Mouse (Mus musculus) neural tube, embryonic 10.5 days (tissue): Measurements from ENCODE around the gene Casd1.
"Not testable (repeated sequence)": the region's sequence is repeated elsewhere in the genome, so short reads cannot be mapped to it uniquely, and the experiment has no call there.

ENCODE experiments used
- DNase-seq: peaks from one replicate; pipeline ENCODE4 v3.0.0-alpha.2; 2017; ENCODE audit warnings: low spot score; ENCODE audit errors: extremely low spot score

Casd1 gene

DNA sequence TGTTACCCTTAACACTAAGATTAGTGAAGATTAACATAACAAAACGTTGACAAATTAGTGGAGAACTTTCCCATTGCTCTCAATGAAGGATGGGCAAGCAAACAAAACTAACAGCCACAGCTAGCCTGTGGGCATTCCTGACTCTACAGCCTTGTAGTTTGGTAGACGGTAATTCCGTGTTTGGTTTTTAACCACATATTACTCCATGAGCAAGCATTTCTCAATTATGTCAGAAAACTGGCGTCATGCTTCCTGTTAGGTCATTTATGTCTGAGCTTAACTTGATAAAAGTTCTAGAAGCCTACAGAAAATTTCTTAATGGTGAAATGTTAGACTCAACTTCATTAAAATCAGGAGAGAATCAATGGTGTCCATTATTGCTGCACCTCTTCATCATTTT lies 11.2 kb downstream of the Casd1 start:
- no peak for DNase-seq

- DNase-seq = no peak
Measured at GRCm38 (mm10) chr6:4612431-4612830, 11.8 kb downstream of the Casd1 start.

DNA sequence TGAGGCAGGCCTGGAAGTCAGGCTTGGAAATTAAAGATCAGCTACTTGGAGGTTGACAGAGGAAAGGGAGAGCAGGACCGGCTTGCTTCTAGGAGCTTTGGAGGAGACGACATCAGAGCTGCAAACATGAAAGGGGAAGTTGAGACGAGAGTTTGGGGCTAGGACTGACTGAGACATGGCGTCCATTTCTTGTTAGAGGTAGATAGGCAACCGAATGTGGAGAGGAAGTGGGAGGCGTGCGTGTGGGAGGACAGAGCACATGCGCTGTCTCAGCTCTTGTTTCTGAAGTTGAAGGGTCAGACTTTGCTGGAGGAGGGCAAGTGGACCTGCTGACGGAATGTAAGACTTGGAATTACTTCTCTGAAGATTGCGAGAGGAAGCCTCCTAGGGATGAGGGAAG lies 17.3 kb downstream of the Casd1 start:
- no peak for DNase-seq

DNA sequence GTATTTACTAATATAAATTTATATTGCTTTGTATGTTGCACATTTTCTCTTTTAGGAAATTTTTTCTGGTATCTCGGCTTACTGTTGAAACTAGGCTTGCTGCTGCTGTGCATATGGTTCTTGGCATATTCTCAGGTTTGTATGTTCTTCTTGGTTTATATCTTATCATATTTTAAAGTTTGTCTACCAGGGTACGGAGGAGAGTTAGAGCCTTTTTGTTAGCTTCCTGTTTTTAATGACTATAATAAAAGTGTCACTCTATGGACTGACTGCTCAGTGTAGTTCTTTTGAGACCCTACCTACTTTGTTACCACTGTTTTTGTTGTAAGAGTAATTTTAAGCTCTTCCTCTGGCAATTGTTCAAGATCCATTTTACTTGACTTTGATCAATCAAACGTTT lies 30.8 kb downstream of the Casd1 start:
- no peak for DNase-seq

DNA sequence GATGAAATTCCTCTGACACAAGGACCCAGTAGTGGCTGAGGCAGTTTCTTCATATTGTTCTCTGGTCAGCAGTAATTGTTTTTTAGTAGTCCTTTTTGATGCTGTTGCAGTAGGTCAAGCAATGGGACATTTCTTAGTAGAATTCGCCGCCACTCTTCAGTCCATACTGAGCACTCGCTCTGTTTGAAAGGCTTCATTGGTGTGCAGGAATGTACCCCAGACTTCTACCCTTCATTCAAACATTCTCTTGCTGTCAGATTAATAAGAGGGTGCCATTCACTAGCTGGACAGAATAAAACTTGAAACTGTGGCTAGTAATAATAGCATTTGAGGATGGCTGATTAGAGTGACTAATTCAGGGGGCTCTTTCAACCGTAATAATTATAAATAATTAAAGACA lies 32.5 kb downstream of the Casd1 start:
- DNase-seq = no peak

GRCm38 (mm10) chr6:4634804-4635203 lies 34.2 kb downstream of the Casd1 start:
- no peak for DNase-seq

- no peak for DNase-seq
Measured at GRCm38 (mm10) chr6:4642068-4642467, 41.4 kb downstream of the Casd1 start.

GRCm38 (mm10) chr6:4647351-4647750 lies 46.7 kb downstream of the Casd1 start:
- no peak for DNase-seq

DNA sequence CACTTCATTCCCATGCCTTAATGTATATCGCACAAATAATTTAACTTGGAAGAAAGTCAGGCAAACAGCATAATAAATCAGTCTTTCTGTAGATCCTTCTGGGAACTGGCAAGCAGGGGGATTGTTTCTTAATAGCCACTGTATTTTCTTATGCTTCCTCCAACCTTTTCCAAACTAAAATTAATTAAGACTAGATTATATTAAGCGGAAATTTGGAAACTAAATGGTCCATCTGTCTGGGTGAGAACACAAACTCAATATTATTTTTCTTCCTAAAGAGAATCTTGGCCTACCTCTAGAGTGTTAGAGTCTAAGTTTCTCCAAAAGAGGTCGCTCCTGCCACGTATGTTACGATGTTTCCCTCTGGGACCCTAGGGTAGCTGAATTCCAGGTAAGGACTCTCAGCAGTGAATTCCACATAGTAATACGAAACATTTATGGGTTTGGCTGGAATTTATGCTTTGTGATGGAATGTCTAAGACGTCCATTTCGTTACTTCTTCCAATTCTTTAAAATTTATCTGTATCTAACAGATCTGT lies 52.0 kb downstream of the Casd1 start:
- no peak for DNase-seq

- not testable (repeated sequence) for DNase-seq
Measured at GRCm38 (mm10) chr6:4653741-4654140, 53.1 kb downstream of the Casd1 start.

GRCm38 (mm10) chr6:4655466-4655865 lies 54.8 kb downstream of the Casd1 start:
- no peak for DNase-seq

DNA sequence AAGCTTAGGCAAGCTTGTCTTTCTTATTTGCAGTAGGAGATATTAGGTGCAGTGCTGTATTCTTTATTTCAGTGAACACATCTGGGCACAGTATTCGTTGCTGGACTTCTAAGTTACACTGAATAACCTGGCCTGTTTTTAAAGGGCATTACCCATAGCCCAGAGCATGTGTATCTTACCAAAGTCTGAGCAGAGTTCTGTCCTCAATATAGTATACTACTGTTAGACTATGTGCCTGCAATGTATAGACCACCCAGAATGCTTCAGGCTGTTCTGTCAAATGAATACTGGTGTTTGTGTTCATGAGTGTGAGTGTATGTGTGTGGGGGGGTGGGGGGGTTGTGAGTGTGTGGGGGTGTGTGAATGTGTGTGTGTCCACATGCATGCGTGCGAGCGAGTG lies 55.3 kb downstream of the Casd1 start:
- DNase-seq = no peak

- no peak for DNase-seq
Measured at GRCm38 (mm10) chr6:4658861-4659260, 58.2 kb downstream of the Casd1 start.

- DNase-seq = no peak
Measured at GRCm38 (mm10) chr6:4663516-4663915, 62.9 kb downstream of the Casd1 start.

GRCm38 (mm10) chr6:4664313-4664712 lies 63.7 kb downstream of the Casd1 start:
- DNase-seq = no peak

- no peak for DNase-seq
Measured at GRCm38 (mm10) chr6:4665154-4665553, 64.5 kb downstream of the Casd1 start.

GRCm38 (mm10) chr6:4677356-4677761 lies 76.7 kb downstream of the Casd1 start:
- no peak for DNase-seq

GRCm38 (mm10) chr6:4679981-4680380 lies 79.3 kb downstream of the Casd1 start:
- DNase-seq = no peak

DNA sequence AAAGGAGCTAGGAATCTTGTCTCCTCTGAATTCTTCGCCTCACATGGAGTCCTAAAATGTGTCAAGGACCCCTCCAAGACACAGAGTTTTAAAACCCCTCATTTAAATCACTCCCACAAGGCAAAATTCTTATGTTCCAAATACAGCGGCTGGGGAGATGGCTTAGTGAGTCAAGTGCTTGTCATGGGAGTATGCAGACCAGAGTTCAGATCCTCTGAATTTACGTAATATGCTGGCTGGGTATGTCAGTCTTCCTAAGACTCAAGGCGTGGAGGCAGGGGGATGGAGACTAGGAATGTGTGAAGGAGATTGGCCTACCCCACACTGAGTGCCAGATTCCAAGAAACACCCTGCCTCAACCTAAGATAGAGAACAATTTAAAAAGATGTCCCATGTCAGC lies 79.9 kb downstream of the Casd1 start:
- no peak for DNase-seq

DNA sequence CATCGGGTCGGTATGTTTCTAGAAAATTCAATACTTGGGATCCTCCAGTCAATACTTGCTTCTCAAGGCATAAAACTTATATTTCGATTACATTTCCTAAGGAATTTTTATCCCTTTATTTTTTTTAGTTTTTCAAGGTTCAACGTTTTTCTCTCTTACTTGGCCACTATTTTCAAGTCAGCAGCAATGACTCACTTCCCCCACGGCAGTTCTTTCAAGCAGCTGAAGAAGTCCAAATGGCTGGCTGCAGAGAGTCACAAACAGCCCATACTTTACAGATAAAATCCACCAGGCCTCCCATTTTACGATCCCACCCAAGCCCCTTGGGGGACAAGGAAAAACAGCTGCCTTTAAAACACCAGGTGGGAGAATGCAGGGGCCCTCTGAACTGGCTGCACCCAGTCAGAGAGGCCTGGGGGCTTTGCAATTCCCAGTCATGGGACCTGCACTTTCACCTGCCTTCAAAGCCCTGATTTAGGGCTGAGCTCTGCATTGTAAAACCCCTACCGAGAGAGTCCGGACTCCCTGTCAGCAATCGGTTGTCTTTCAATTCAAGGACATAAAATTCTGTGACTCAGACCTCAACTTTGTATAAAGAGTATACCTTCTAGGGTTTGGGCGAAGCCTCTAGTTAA lies 84.2 kb downstream of the Casd1 start:
- DNase-seq = no peak

GRCm38 (mm10) chr6:4690438-4690837 lies 89.8 kb downstream of the Casd1 start:
- DNase-seq = no peak
